9 mouse cellular contexts compared by ENCODE assay signal in the genomic region with DNA sequence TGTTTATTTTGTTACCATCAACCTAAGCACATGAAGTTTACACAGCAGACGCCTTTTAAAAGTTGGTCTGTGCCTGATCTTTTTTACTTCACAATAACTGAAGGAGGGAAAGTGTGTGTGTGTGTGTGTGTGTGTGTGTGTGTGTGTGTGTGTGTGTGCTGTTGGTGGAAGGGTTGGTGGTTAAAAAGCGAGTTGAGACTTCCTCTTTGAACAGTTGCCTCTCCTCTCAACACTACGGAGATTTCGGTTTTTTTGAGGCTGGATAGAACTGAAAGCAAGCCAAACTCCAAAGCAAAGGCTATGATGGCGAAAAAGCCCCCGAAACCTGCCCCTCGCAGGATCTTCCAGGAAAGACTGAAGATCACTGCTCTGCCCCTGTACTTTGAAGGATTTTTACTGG. TPM values are rescaled to one million over a fixed set of nuclear protein-coding genes. Genes with fewer than 3 reads are reported as not detected.
DNase-seq lines count a peak whose midpoint lies in the region; ATAC-seq and TF ChIP-seq lines count a peak whose summit lies in the region.
"Had no signal": no experiment of that assay in that cellular context is flagged by ENCODE, and none has a peak within 500 bp of the region (broad histone marks: within the 10 kb centered on the region; RNA-seq: fewer than 3 reads in every experiment).

A gene (plus strand): TSS at position 209 of the 400 bp plus-strand sequence.

- 19% methylated on average over 7 of the region's 7 CpGs for WGBS in liver, embryonic 14.5 days (ENCODE audit: insufficient replicate concordance)
- 7% methylated on average over 7 of the region's 7 CpGs for WGBS in spleen, adult 2 months

- intact Hi-C loops in left cerebral cortex, postnatal 25 days (cut with DNase I), result no loop called here

- no peak within 1 kb of the TSS for H3K27ac ChIP-seq in liver, embryonic 14.5 days
- peak within 1 kb of the TSS; percentile 94 for H3K27ac ChIP-seq in spleen, adult 2 months (ENCODE audit: insufficient read depth, low read length)
- H3K27ac ChIP-seq: embryonic facial prominence, embryonic 13.5 days had no signal

- H3K4me3 ChIP-seq in liver, embryonic 14.5 days (ENCODE audit: insufficient read depth in 1 of 2, low read depth in 2 of 2, low read length in 2 of 2), result peak within 1 kb of the TSS; percentile 16 to 23; a peak in 2 of 4 replicates
- H3K4me3 ChIP-seq in spleen, adult 2 months (ENCODE audit: extremely low read depth, insufficient read depth, insufficient read length), result peak within 1 kb of the TSS; percentile 70
- H3K4me3 ChIP-seq: embryonic facial prominence, embryonic 13.5 days had no signal

- H3K4me2 ChIP-seq in liver, embryonic 14.5 days (ENCODE audit: low read depth), result peak within 1 kb of the TSS; percentile 45
- H3K4me2 ChIP-seq: embryonic facial prominence, embryonic 13.5 days had no signal

- peak; percentile 59 for TF ChIP-seq POLR2A in spleen, adult 2 months (IDR thresholded peaks at IDR 0.05; ENCODE audit: low read depth, low read length)

- H3K4me1 ChIP-seq in liver, embryonic 14.5 days (replicated peaks; ENCODE audit: control insufficient read depth in 2 of 2, insufficient read depth in 2 of 2, low read length in 1 of 2), result peaks cover 0 to 9% of the 10 kb centered on the region in 2 experiments; a peak in 2 of 4 replicates
- H3K4me1 ChIP-seq in spleen, adult 2 months (ENCODE audit: control insufficient read depth, insufficient read depth, insufficient read length), result peaks cover 9% of the 10 kb centered on the region

- no peak for TF ChIP-seq EP300 in liver, embryonic 14.5 days (IDR thresholded peaks at IDR 0.05; ENCODE audit: low read depth)

- TF ChIP-seq CTCF in liver, embryonic 14.5 days (IDR thresholded peaks at IDR 0.05; ENCODE audit: low read depth), result no peak
- no peak for TF ChIP-seq CTCF in spleen, adult 2 months (IDR thresholded peaks at IDR 0.05; ENCODE audit: extremely low read depth, insufficient read depth, insufficient read length, insufficient replicate concordance)

- H3K9me3 ChIP-seq in liver, embryonic 14.5 days (ENCODE audit: control insufficient read depth, low read length), result no peaks in the 10 kb centered on the region

- peak; percentile 78 to 79 for DNase-seq in B cell, adult 2 months
- DNase-seq in CD8-positive naive resting alpha-beta T cell, adult 2 months (ENCODE audit: low read depth in 2 of 2, low spot score in 2 of 2), result peak; percentile 61 to 70
- no peak for DNase-seq in liver, embryonic 14.5 days (ENCODE audit: low read depth in 3 of 3, low spot score in 3 of 3)
- DNase-seq in spleen, adult 2 months (ENCODE audit: low read depth in 1 of 2, low spot score in 2 of 2), result peak; percentile 53 to 79
- no peak for DNase-seq in cerebellum, postnatal 36 days
- DNase-seq in frontal cortex, postnatal 25 days (ENCODE audit: low spot score in 2 of 2), result no peak
- no peak for DNase-seq in left cerebral cortex, postnatal 25 days (ENCODE audit: low spot score in 2 of 2)
- DNase-seq: gastrocnemius, postnatal 25 days had no signal

- H3K36me3 ChIP-seq in liver, embryonic 14.5 days (replicated peaks; ENCODE audit: control insufficient read depth, insufficient read depth, low read depth), result no peaks in the 10 kb centered on the region
- no peaks in the 10 kb centered on the region; the same call in 1 of the 2 replicates for H3K36me3 ChIP-seq in spleen, adult 2 months (ENCODE audit: control insufficient read depth, insufficient read depth, low read length)
- H3K36me3 ChIP-seq: embryonic facial prominence, embryonic 13.5 days had no signal

- H3K27me3 ChIP-seq in liver, embryonic 14.5 days (ENCODE audit: control insufficient read depth, insufficient read depth, low read length), result no peaks in the 10 kb centered on the region
- no peaks in the 10 kb centered on the region for H3K27me3 ChIP-seq in spleen, adult 2 months (ENCODE audit: control insufficient read depth, insufficient read depth, low read length)
- H3K27me3 ChIP-seq: embryonic facial prominence, embryonic 13.5 days had no signal

- ATAC-seq in liver, embryonic 14.5 days (ENCODE audit: insufficient read depth), result no peak

- peak within 1 kb of the TSS; percentile 27; the same call in 1 of the 2 replicates for H3K9ac ChIP-seq in liver, embryonic 14.5 days (replicated peaks)
- H3K9ac ChIP-seq: embryonic facial prominence, embryonic 13.5 days had no signal

RNA-seq across cellular contexts. Expression of the gene that starts here (rescaled TPM):
- polyA plus RNA-seq in liver, embryonic 14.5 days (2012; rRNA removed), result 0.43 and 1.4 TPM in 2 replicates
- 2.0 TPM in 2 replicates for polyA plus RNA-seq in liver, embryonic 14.5 days (2014; fragmentation: Nextera tagmentation; extraction: Ambion mirVana)
- polyA plus RNA-seq in spleen, adult 2 months (2012; rRNA removed), result 6.2 and 7.2 TPM in 2 replicates
- not detected for total RNA-seq in left cerebral cortex, postnatal 25 days (2021)

Comparison
In these comparisons a context has a peak if more than half of its experiments do, and no peak if none do; other contexts are left out.
1. DNase-seq: peak in B cell, adult 2 months (2 of 2), CD8-positive naive resting alpha-beta T cell, adult 2 months (2 of 2) and spleen, adult 2 months (2 of 2); none in liver, embryonic 14.5 days (0 of 3), cerebellum, postnatal 36 days (0 of 2), frontal cortex, postnatal 25 days (0 of 2) and left cerebral cortex, postnatal 25 days (0 of 2).